Mouse (Mus musculus): ENCODE measurements around the gene Rwdd1.
A peak's percentile ranks its signal among the peaks of the same experiment; 100 is the strongest.

GRCm38 (mm10) chr10:33950803-33951583, 68.4 kb downstream of the Rwdd1 start, which contains the start of gene Zup1:
- TF ChIP-seq CTCF (IDR thresholded peaks at IDR 0.05; ENCODE audit: extremely low read depth, insufficient read depth, insufficient read length, insufficient replicate concordance) (no peak), POLR2A (IDR thresholded peaks at IDR 0.05; ENCODE audit: low read depth, low read length) (peak; percentile 84)

All from spleen, adult 2 months (tissue).